Mouse (Mus musculus) lung, embryonic 16.5 days (tissue): ENCODE results near the gene Ptcd1. TPM values are rescaled to one million over a fixed set of nuclear protein-coding genes. Genes with fewer than 3 reads are reported as not detected.
"Not testable (repeated sequence)": the region's sequence is repeated elsewhere in the genome, so short reads cannot be mapped to it uniquely, and the experiment has no call there.

Experiments
- ATAC-seq: fragments of 200-750 bp; cut with Nextera tagmentation; 2 replicates; pipeline ENCODE4 v1.8.0; 2017; ENCODE audit warnings: low read depth, mild to moderate bottlenecking, moderate library complexity
- H3K27ac ChIP-seq: fragments of 300-500 bp; sonication (generic); 2 replicates; pipeline ENCODE4 v1.5.1; 2014; ENCODE audit warnings: mild to moderate bottlenecking, control low read depth, low read length
- H3K27me3 ChIP-seq: fragments of 300-500 bp; sonication (generic); 2 replicates; pipeline ENCODE4 v1.6.1; 2014; ENCODE audit warnings: low read depth, low read length, mixed read lengths; ENCODE audit not compliant: control insufficient read depth, insufficient read depth
- H3K36me3 ChIP-seq: fragments of 300-500 bp; sonication (generic); 2 replicates; pipeline ENCODE4 v1.6.1; 2014; ENCODE audit warnings: low read length; ENCODE audit not compliant: control insufficient read depth, insufficient read depth
- H3K4me1 ChIP-seq: fragments of 300-500 bp; sonication (generic); replicated peaks from 2 replicates; pipeline ENCODE4 v1.6.1; 2014; ENCODE audit warnings: low read length, mixed read lengths; ENCODE audit not compliant: control insufficient read depth, insufficient read depth
- H3K4me2 ChIP-seq: fragments of 300-500 bp; sonication (generic); 2 replicates; pipeline ENCODE4 v1.6.1; 2014; ENCODE audit warnings: low read depth, low read length, control low read depth
- H3K4me3 ChIP-seq: fragments of 300-500 bp; sonication (generic); 2 replicates; pipeline ENCODE4 v1.5.1; 2014; ENCODE audit warnings: mild to moderate bottlenecking, low read length, control low read depth
- H3K9ac ChIP-seq: fragments of 300-500 bp; sonication (generic); 2 replicates; pipeline ENCODE4 v1.6.1; 2014; ENCODE audit warnings: low read length, control low read depth
- H3K9me3 ChIP-seq: fragments of 300-500 bp; sonication (generic); 2 replicates; pipeline ENCODE4 v1.6.1; 2016; ENCODE audit warnings: low read length; ENCODE audit not compliant: control insufficient read depth
- WGBS: fragments of 180-500 bp; shearing (Covaris S2); extraction: QIAGEN DNeasy Blood & Tissue Kit; methylation state at CpG from one replicate; pipeline ENCODE4 v1.1.7; 2014; 5-methylcytosine and 5-hydroxymethylcytosine counted together
- polyA plus RNA-seq: library from polyadenylated mRNA; unstranded; fragments of >200 nt; fragmentation: Nextera tagmentation; extraction: Ambion mirVana; gene quantifications from 2 replicates; pipeline ENCODE4 v1.2.1, GENCODE M21; 2015

The Ptcd1 gene
- polyA plus RNA-seq, result 15.7 and 15.9 TPM in 2 replicates

- WGBS, result under 1% methylated on average over 44 of the region's 51 CpGs
- Histone ChIP-seq H3K4me3 (peak within 1 kb of the TSS; percentile 80), H3K9me3 (no peaks in the 10 kb centered on the region), H3K36me3 (peaks cover 8% of the 10 kb centered on the region), H3K27me3 (no peaks in the 10 kb centered on the region), H3K4me1 (peaks cover 19% of the 10 kb centered on the region), H3K4me2 (peak within 1 kb of the TSS; percentile 83), H3K9ac (peak within 1 kb of the TSS; percentile 91), H3K27ac (peak within 1 kb of the TSS; percentile 81)
- ATAC-seq, result peak; percentile 97
These were observed at the start of gene Ptcd1, which contains the start of gene Cpsf4 for GRCm38 (mm10) chr5:145166536-145167305. Ptcd1 (minus strand) TSS chr5:145167108. Cpsf4 (plus strand) TSS chr5:145167213.

DNA sequence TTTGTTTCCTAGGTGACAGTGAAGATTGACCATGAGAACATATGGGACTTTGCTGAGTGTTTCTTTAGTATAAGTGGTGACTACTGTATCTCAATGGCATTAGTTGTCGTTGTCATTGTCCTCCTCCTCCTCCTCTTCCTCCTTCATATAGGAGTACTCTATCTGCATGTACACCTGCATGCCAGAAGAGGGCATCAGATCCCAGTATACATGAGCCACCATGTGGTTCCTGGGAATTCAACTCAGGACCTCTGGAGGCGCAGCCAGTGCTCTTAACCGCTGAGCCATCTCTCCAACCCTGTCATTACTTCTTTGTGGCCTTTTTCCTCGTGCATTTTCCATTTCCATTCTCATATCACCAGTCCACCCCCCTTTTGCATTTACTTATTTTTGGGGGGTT lies 47.8 kb upstream of the Ptcd1 start:
- H3K9ac ChIP-seq, result no peak overlapping the region

DNA sequence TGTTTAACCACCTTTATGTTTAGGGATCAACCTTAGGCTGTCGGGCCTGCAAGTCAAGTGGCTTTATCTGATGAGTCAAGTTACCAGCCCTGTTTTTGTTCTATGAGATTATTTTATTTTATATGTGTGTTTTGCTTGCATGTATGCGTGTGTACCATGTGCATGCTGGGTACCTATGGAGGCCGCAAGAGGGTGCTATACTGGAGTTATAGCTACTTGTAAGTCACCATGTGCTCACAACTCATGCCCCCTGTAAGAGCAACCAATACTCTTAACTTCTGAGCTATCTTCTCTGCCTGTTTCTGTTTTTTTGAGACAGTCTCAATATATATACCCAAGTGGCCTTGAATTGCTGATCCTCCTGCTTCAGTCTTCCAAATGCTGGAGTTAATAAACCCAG lies 46.6 kb upstream of the Ptcd1 start:
- H3K36me3 ChIP-seq, result peaks cover 33% of the 10 kb centered on the region
- no peak overlapping the region for H3K4me2 ChIP-seq
- 86% methylated on average over 3 of the region's 3 CpGs for WGBS
- no peak overlapping the region for H3K27ac ChIP-seq
- H3K4me1 ChIP-seq, result no peaks in the 10 kb centered on the region
- no peak overlapping the region for H3K9ac ChIP-seq
- H3K9me3 ChIP-seq, result no peaks in the 10 kb centered on the region
- ATAC-seq, result no peak
- no peaks in the 10 kb centered on the region for H3K27me3 ChIP-seq
- no peak overlapping the region for H3K4me3 ChIP-seq

More for the DNA sequence above, 47.8 kb upstream of the Ptcd1 start:
- ATAC-seq, result no peak
- Histone ChIP-seq H3K27me3 (no peaks in the 10 kb centered on the region), H3K4me3 (no peak overlapping the region), H3K27ac (no peak overlapping the region), H3K4me1 (no peaks in the 10 kb centered on the region), H3K9me3 (no peaks in the 10 kb centered on the region), H3K36me3 (peaks cover 35% of the 10 kb centered on the region), H3K4me2 (no peak overlapping the region)
- 60% methylated on average over 4 of the region's 4 CpGs for WGBS

DNA sequence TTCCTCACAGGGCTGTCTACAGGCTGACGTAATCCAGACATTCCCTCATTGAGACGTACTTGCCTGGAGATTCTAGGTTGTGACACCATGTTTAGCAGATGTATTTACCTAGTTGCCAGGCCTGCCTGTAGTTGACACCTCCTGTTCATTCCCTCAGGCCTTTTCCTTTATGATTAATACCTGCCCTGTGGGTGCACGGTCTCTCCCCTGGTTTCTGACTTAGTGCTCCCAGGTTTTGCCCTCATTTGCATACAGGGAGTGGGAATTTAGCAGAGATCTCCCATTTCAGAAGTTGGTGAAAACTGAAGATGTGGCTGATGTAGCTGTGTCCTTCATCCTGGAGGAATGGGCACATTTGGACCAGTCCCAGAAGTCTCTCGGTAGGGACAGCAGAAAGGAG lies 45.3 kb upstream of the Ptcd1 start:
- no peak overlapping the region for H3K27ac ChIP-seq

DNA sequence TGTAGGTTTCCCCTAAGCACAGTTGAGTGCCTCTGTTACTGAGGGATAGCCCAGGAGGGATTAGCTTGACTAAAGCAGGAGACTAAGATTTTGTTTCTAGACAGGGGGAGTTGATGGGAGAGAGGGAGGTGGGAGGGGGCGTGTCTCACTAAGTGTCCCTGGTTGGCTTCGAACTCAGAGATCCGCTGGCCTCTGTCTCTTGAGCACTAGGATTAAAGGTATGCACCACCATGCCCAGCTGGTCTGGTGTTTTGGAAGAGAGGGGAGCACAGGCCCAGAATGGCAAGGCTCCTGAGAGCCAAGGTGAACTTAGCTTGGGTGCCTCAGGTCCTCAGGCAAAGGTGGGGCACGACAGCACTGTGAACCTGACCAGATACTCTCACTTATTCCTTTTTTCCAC lies 44.4 kb upstream of the Ptcd1 start:
- 96% methylated on average over 4 of the region's 4 CpGs for WGBS

More for the DNA sequence above, 45.3 kb upstream of the Ptcd1 start:
- no peaks in the 10 kb centered on the region for H3K9me3 ChIP-seq
- H3K9ac ChIP-seq, result no peak overlapping the region
- H3K27me3 ChIP-seq, result no peaks in the 10 kb centered on the region
- H3K4me3 ChIP-seq, result no peak overlapping the region
- no peak for ATAC-seq
- no peak overlapping the region for H3K4me2 ChIP-seq
- H3K4me1 ChIP-seq, result no peaks in the 10 kb centered on the region
- WGBS, result 84% methylated on average over 4 of the region's 4 CpGs
- H3K36me3 ChIP-seq, result peaks cover 32% of the 10 kb centered on the region

DNA sequence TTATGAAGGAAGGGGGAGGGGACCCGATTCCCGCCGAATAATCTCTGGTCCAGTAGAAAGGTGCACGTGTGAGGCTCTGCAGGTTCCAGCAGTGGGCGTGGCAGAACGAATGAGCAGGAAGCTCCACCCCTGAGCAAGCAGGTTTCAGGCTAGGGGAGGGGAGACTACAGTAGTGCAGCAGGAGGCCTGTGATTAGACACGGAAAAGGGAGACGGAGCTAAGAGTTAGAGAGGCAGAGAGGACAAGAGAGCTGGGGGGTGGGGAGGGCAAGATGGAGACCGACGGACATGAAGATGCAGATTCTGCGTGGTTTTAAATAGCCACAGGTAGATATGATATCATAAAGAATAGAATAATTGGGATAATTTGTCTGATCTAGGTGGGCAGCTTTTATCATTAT lies 41.5 kb upstream of the Ptcd1 start:
- H3K9me3 ChIP-seq, ATAC-seq, H3K4me2 ChIP-seq, H3K27me3 ChIP-seq, H3K9ac ChIP-seq, H3K27ac ChIP-seq, H3K4me3 ChIP-seq: not testable (repeated sequence)
- Histone ChIP-seq H3K36me3 (peaks cover 25% of the 10 kb centered on the region), H3K4me1 (peaks cover 10% of the 10 kb centered on the region)
- 36% methylated on average over 11 of the region's 11 CpGs for WGBS

More for the DNA sequence above, 44.4 kb upstream of the Ptcd1 start:
- H3K4me3 ChIP-seq, result no peak overlapping the region
- no peak overlapping the region for H3K4me2 ChIP-seq
- H3K36me3 ChIP-seq, result peaks cover 32% of the 10 kb centered on the region
- no peaks in the 10 kb centered on the region for H3K4me1 ChIP-seq
- no peaks in the 10 kb centered on the region for H3K27me3 ChIP-seq
- no peak for ATAC-seq
- no peak overlapping the region for H3K27ac ChIP-seq
- H3K9ac ChIP-seq, result no peak overlapping the region
- H3K9me3 ChIP-seq, result no peaks in the 10 kb centered on the region

- Histone ChIP-seq H3K27ac (no peak overlapping the region), H3K9me3 (no peaks in the 10 kb centered on the region), H3K4me1 (peaks cover 10% of the 10 kb centered on the region), H3K9ac (no peak overlapping the region), H3K27me3 (no peaks in the 10 kb centered on the region), H3K4me3 (no peak overlapping the region), H3K4me2 (no peak overlapping the region), H3K36me3 (peaks cover 21% of the 10 kb centered on the region)
- 87% methylated on average over 5 of the region's 6 CpGs for WGBS
- no peak for ATAC-seq
These were observed 41.0 kb upstream of the Ptcd1 start for GRCm38 (mm10) chr5:145207954-145208353.

GRCm38 (mm10) chr5:145207385-145207784 lies 40.5 kb upstream of the Ptcd1 start:
- Histone ChIP-seq H3K27ac (no peak overlapping the region), H3K36me3 (peaks cover 18% of the 10 kb centered on the region), H3K4me3 (no peak overlapping the region), H3K9me3 (no peaks in the 10 kb centered on the region), H3K27me3 (no peaks in the 10 kb centered on the region), H3K9ac (no peak overlapping the region), H3K4me2 (no peak overlapping the region), H3K4me1 (peaks cover 10% of the 10 kb centered on the region)
- 97% methylated on average over 6 of the region's 6 CpGs for WGBS
- ATAC-seq, result no peak

- Histone ChIP-seq H3K27me3 (no peaks in the 10 kb centered on the region), H3K36me3 (peaks cover 7% of the 10 kb centered on the region; the same call in 1 of the 2 replicates), H3K9me3 (no peaks in the 10 kb centered on the region), H3K9ac (peak overlapping the region; percentile 51), H3K27ac (0 out of 2 replicates have a peak overlapping the region, but pooled peaks have one; percentile 15), H3K4me3 (peak overlapping the region; percentile 77), H3K4me2 (peak overlapping the region; percentile 72), H3K4me1 (peaks cover 19% of the 10 kb centered on the region)
- no peak for ATAC-seq
- 14% methylated on average over 9 of the region's 9 CpGs for WGBS
These were observed 38.1 kb upstream of the Ptcd1 start for GRCm38 (mm10) chr5:145205041-145205440.
